Mouse (Mus musculus) kidney, adult 2 months (tissue): ENCODE results near the gene Fat1.

Experiments
- CTCF ChIP-seq: fragments of 200-500 bp; conservative IDR thresholded peaks from 2 replicates; pipeline ENCODE4 v1.5.1; 2011; ENCODE audit warnings: low read depth, mild to moderate bottlenecking, control low read depth, low read length, moderate library complexity, mixed read lengths; ENCODE audit not compliant: insufficient read depth, insufficient read length
- POLR2A ChIP-seq: fragments of 200-500 bp; IDR thresholded peaks from one replicate; pipeline ENCODE4 v1.6.1; 2011; ENCODE audit warnings: low read depth, low read length, control low read depth

GRCm38 (mm10) chr8:45011774-45012173, 76.5 kb downstream of the Fat1 start:
- TF ChIP-seq CTCF (no peak), POLR2A (no peak)
